Mouse (Mus musculus): ENCODE data around the gene Alox5. TPM values are rescaled to one million over a fixed set of nuclear protein-coding genes. Genes with fewer than 3 reads are reported as not detected.
"Not testable (repeated sequence)": the region's sequence is repeated elsewhere in the genome, so short reads cannot be mapped to it uniquely, and the experiment has no call there.

The Alox5 gene
- 0.44 and 1.0 TPM in 2 replicates for polyA plus RNA-seq (2014; fragmentation: Nextera tagmentation; extraction: Ambion mirVana)

- no peaks in the 10 kb centered on the region for H3K36me3 ChIP-seq (ENCODE audit: control insufficient read depth, insufficient read depth, low read length)
- ATAC-seq (replicated peaks; ENCODE audit: low FRiP score, low TSS enrichment, low read depth) (peak; percentile 47; the same call in 1 of the 2 replicates), DNase-seq (ENCODE audit: low spot score) (peak; percentile 53)
- peak within 1 kb of the TSS; percentile 34 for H3K4me3 ChIP-seq (ENCODE audit: low read depth, low read length)
- H3K4me1 ChIP-seq (replicated peaks; ENCODE audit: control insufficient read depth, insufficient read depth, low read length) = 0 out of 2 replicates have a peak, but pooled peaks cover 5% of the 10 kb centered on the region
- no peaks in the 10 kb centered on the region for H3K9me3 ChIP-seq (ENCODE audit: control insufficient read depth, low read length)
- 3% methylated on average over 43 of the region's 43 CpGs for WGBS
- no peak within 1 kb of the TSS for H3K9ac ChIP-seq (ENCODE audit: low read length)
- H3K27ac ChIP-seq (ENCODE audit: low read depth) = no peak within 1 kb of the TSS
- peaks cover 28% of the 10 kb centered on the region for H3K27me3 ChIP-seq (replicated peaks; ENCODE audit: control insufficient read depth, insufficient read depth, low read length)
- peak within 1 kb of the TSS; percentile 66 for H3K4me2 ChIP-seq (ENCODE audit: low read length)
These were observed at the start of gene Alox5 for GRCm38 (mm10) chr6:116460544-116461283. Gene Alox5, minus strand, starts transcription at chr6:116461178.

- H3K4me3 ChIP-seq (ENCODE audit: low read depth, low read length); H3K27me3 ChIP-seq (replicated peaks; ENCODE audit: control insufficient read depth, insufficient read depth, low read length); DNase-seq (ENCODE audit: low spot score); H3K36me3 ChIP-seq (ENCODE audit: control insufficient read depth, insufficient read depth, low read length); H3K4me2 ChIP-seq (ENCODE audit: low read length); H3K27ac ChIP-seq (ENCODE audit: low read depth); H3K9me3 ChIP-seq (ENCODE audit: control insufficient read depth, low read length); ATAC-seq (replicated peaks; ENCODE audit: low FRiP score, low TSS enrichment, low read depth); H3K4me1 ChIP-seq (replicated peaks; ENCODE audit: control insufficient read depth, insufficient read depth, low read length); H3K9ac ChIP-seq (ENCODE audit: low read length): not testable (repeated sequence)
- 92% methylated on average over 19 of the region's 20 CpGs for WGBS
These were observed 45.5 kb upstream of the Alox5 start, which contains the start of gene Olfr212 for GRCm38 (mm10) chr6:116506302-116507003. Gene Olfr212, plus strand, starts transcription at chr6:116506516.

GRCm38 (mm10) chr6:116495960-116496359 is 35.0 kb upstream of the Alox5 start:
- no peak overlapping the region for H3K27ac ChIP-seq (ENCODE audit: low read depth)
- ATAC-seq (replicated peaks; ENCODE audit: low FRiP score, low TSS enrichment, low read depth) (no peak), DNase-seq (ENCODE audit: low spot score) (no peak)
- H3K9me3 ChIP-seq (ENCODE audit: control insufficient read depth, low read length) = no peaks in the 10 kb centered on the region
- no peaks in the 10 kb centered on the region for H3K4me1 ChIP-seq (replicated peaks; ENCODE audit: control insufficient read depth, insufficient read depth, low read length)
- no peak overlapping the region for H3K4me2 ChIP-seq (ENCODE audit: low read length)
- no peak overlapping the region for H3K9ac ChIP-seq (ENCODE audit: low read length)
- no peaks in the 10 kb centered on the region for H3K27me3 ChIP-seq (replicated peaks; ENCODE audit: control insufficient read depth, insufficient read depth, low read length)
- H3K4me3 ChIP-seq (ENCODE audit: low read depth, low read length) = no peak overlapping the region
- WGBS = 81% methylated on average over 1 of the region's 1 CpGs
- no peaks in the 10 kb centered on the region for H3K36me3 ChIP-seq (ENCODE audit: control insufficient read depth, insufficient read depth, low read length)

- Histone ChIP-seq H3K9me3 (ENCODE audit: control insufficient read depth, low read length) (no peaks in the 10 kb centered on the region), H3K4me3 (ENCODE audit: low read depth, low read length) (no peak overlapping the region), H3K9ac (ENCODE audit: low read length) (no peak overlapping the region), H3K27me3 (replicated peaks; ENCODE audit: control insufficient read depth, insufficient read depth, low read length) (no peaks in the 10 kb centered on the region), H3K4me1 (replicated peaks; ENCODE audit: control insufficient read depth, insufficient read depth, low read length) (no peaks in the 10 kb centered on the region), H3K4me2 (ENCODE audit: low read length) (no peak overlapping the region), H3K27ac (ENCODE audit: low read depth) (no peak overlapping the region), H3K36me3 (ENCODE audit: control insufficient read depth, insufficient read depth, low read length) (no peaks in the 10 kb centered on the region)
- ATAC-seq (replicated peaks; ENCODE audit: low FRiP score, low TSS enrichment, low read depth) (no peak), DNase-seq (ENCODE audit: low spot score) (no peak)
- WGBS = 86% methylated on average over 5 of the region's 5 CpGs
These were observed 32.8 kb upstream of the Alox5 start for GRCm38 (mm10) chr6:116493742-116494141.

- Histone ChIP-seq H3K9me3 (ENCODE audit: control insufficient read depth, low read length) (no peaks in the 10 kb centered on the region), H3K27me3 (replicated peaks; ENCODE audit: control insufficient read depth, insufficient read depth, low read length) (no peaks in the 10 kb centered on the region), H3K4me3 (ENCODE audit: low read depth, low read length) (no peak within 1 kb of the TSS), H3K4me1 (replicated peaks; ENCODE audit: control insufficient read depth, insufficient read depth, low read length) (no peaks in the 10 kb centered on the region), H3K9ac (ENCODE audit: low read length) (no peak within 1 kb of the TSS), H3K36me3 (ENCODE audit: control insufficient read depth, insufficient read depth, low read length) (no peaks in the 10 kb centered on the region), H3K27ac (ENCODE audit: low read depth) (no peak within 1 kb of the TSS), H3K4me2 (ENCODE audit: low read length) (no peak within 1 kb of the TSS)
- DNase-seq (ENCODE audit: low spot score) (no peak), ATAC-seq (replicated peaks; ENCODE audit: low FRiP score, low TSS enrichment, low read depth) (no peak)
- WGBS = 79% methylated on average over 4 of the region's 4 CpGs
These were observed 27.8 kb upstream of the Alox5 start, which contains the start of gene Olfr211 for GRCm38 (mm10) chr6:116488791-116489190. Gene Olfr211, plus strand, starts transcription at chr6:116489091.

GRCm38 (mm10) chr6:116486833-116487232 is 25.9 kb upstream of the Alox5 start:
- Histone ChIP-seq H3K27me3 (replicated peaks; ENCODE audit: control insufficient read depth, insufficient read depth, low read length) (no peaks in the 10 kb centered on the region), H3K4me3 (ENCODE audit: low read depth, low read length) (no peak overlapping the region), H3K4me1 (replicated peaks; ENCODE audit: control insufficient read depth, insufficient read depth, low read length) (no peaks in the 10 kb centered on the region), H3K9ac (ENCODE audit: low read length) (no peak overlapping the region), H3K4me2 (ENCODE audit: low read length) (no peak overlapping the region), H3K9me3 (ENCODE audit: control insufficient read depth, low read length) (no peaks in the 10 kb centered on the region), H3K27ac (ENCODE audit: low read depth) (no peak overlapping the region), H3K36me3 (ENCODE audit: control insufficient read depth, insufficient read depth, low read length) (no peaks in the 10 kb centered on the region)
- ATAC-seq (replicated peaks; ENCODE audit: low FRiP score, low TSS enrichment, low read depth) (no peak), DNase-seq (ENCODE audit: low spot score) (no peak)
- WGBS = 53% methylated on average over 1 of the region's 1 CpGs

GRCm38 (mm10) chr6:116485081-116485480 is 24.1 kb upstream of the Alox5 start:
- Histone ChIP-seq H3K4me3 (ENCODE audit: low read depth, low read length) (no peak overlapping the region), H3K27ac (ENCODE audit: low read depth) (no peak overlapping the region), H3K36me3 (ENCODE audit: control insufficient read depth, insufficient read depth, low read length) (no peaks in the 10 kb centered on the region), H3K4me1 (replicated peaks; ENCODE audit: control insufficient read depth, insufficient read depth, low read length) (no peaks in the 10 kb centered on the region), H3K4me2 (ENCODE audit: low read length) (no peak overlapping the region), H3K27me3 (replicated peaks; ENCODE audit: control insufficient read depth, insufficient read depth, low read length) (no peaks in the 10 kb centered on the region), H3K9ac (ENCODE audit: low read length) (no peak overlapping the region), H3K9me3 (ENCODE audit: control insufficient read depth, low read length) (no peaks in the 10 kb centered on the region)
- ATAC-seq (replicated peaks; ENCODE audit: low FRiP score, low TSS enrichment, low read depth) (no peak), DNase-seq (ENCODE audit: low spot score) (no peak)
- 55% methylated on average over 1 of the region's 1 CpGs for WGBS

GRCm38 (mm10) chr6:116468081-116468480 is 7.1 kb upstream of the Alox5 start:
- no peak overlapping the region for H3K4me3 ChIP-seq (ENCODE audit: low read depth, low read length)
- no peaks in the 10 kb centered on the region for H3K36me3 ChIP-seq (ENCODE audit: control insufficient read depth, insufficient read depth, low read length)
- H3K4me2 ChIP-seq (ENCODE audit: low read length) = no peak overlapping the region
- H3K9ac ChIP-seq (ENCODE audit: low read length) = no peak overlapping the region
- no peak for DNase-seq (ENCODE audit: low spot score)
- no peaks in the 10 kb centered on the region for H3K9me3 ChIP-seq (ENCODE audit: control insufficient read depth, low read length)
- H3K27ac ChIP-seq (ENCODE audit: low read depth) = no peak overlapping the region
- no peaks in the 10 kb centered on the region for H3K27me3 ChIP-seq (replicated peaks; ENCODE audit: control insufficient read depth, insufficient read depth, low read length)
- 30% methylated on average over 3 of the region's 3 CpGs for WGBS
- no peaks in the 10 kb centered on the region for H3K4me1 ChIP-seq (replicated peaks; ENCODE audit: control insufficient read depth, insufficient read depth, low read length)
- no peak for ATAC-seq (replicated peaks; ENCODE audit: low FRiP score, low TSS enrichment, low read depth)

Measured in intestine, embryonic 14.5 days (tissue).